Mouse (Mus musculus) spleen, adult 2 months (tissue): ENCODE data around the gene Porcn.

Experiments
- CTCF ChIP-seq: fragments of 200-500 bp; IDR thresholded peaks from 2 replicates; pipeline ENCODE4 v1.5.1; 2011; ENCODE audit warnings: mild to moderate bottlenecking, inconsistent platforms; ENCODE audit not compliant: insufficient read depth, insufficient read length, insufficient replicate concordance; ENCODE audit errors: extremely low read depth
- POLR2A ChIP-seq: fragments of 200-500 bp; IDR thresholded peaks from 2 replicates; pipeline ENCODE4 v1.6.1; 2011; ENCODE audit warnings: low read depth, low read length, inconsistent platforms

DNA sequence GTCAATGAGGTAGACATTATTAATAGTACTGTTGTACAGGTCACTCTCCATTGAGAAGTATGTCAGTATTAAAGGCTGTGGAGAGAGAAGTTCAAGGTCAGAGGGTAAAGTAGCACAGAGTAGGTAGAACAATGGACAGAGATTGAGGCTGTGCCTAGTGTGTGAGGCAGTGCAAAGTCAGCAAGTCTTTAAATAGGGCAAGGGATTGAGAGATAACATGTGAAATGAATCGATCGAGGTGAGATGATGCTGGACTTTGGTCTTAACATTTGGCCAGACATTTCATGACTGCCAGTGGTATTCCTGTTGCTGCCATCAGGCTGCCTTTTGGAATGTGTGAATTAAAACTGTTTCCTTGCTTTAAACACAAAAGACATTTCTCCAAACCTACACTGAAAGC lies 27.5 kb downstream of the Porcn start:
- TF ChIP-seq POLR2A = no peak
- no peak for TF ChIP-seq CTCF
